Mouse (Mus musculus) ES-CJ7 (cell line): ENCODE measurements around the gene Olfr1324.
"Not testable (repeated sequence)": the region's sequence is repeated elsewhere in the genome, so short reads cannot be mapped to it uniquely, and the experiment has no call there.

Experiments used
- DNase-seq: peaks from one replicate; pipeline ENCODE4 v3.0.0; 2011; ENCODE audit warnings: low read depth, low spot score

The Olfr1324 gene

DNA sequence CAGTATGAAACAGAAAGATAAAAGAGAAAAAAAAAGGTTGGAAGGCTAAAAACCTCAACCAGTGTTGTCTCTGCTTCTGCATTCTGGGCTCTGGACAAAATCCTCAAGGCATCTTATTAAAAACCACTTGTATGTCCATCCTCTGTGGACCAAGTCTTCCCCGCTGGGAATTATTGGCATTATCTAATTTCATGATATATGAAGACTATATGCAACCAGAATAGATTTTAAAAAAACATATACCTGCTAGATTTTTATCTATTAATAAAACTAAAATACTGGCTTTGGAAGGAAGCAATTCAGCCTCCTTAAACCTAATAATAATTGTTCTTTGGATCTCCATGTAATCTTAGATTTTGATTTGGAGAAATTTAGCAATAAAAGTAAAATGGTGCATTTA lies at the start of gene Olfr1324:
Gene Olfr1324 (minus strand): TSS at position 101 of the 400 bp plus-strand sequence.
- DNase-seq, result no peak

DNA sequence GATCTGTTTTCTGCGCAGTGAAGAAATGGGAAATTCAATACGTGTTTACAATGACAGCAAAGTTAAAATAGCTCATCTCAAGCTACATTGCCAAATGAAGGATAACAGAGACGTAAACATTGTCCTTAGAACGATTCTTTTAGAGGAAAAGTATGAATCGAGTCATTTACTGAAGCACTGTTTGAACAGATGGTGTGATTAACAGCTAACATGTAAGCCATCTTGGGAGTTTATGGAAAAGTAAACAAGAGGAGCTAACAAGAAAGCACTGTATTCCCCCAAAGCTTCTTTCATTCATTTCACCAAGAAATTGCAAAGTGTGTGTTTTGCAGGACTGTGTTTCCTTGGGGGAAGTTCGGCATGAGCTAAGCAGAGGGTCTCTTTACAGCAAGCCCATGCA lies 42.0 kb upstream of the Olfr1324 start:
- DNase-seq, result not testable (repeated sequence)

DNA sequence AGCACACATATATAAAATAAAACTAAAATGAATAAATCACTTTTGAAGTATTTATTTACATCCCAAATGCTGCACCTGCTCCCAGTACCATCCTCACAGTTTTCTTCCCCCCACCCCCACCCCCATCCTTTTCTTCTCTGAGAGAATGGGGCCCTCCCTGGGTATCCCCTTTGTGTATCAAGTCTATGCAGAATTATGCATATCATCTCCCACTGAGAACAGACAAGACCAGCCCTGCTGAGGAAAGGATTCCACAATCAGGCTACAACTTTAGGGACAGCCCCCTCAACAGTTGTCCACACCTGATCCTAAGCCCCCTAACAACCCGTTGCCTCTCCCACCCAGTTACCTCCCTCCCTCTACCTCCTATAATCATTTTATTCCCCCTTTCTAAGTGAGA lies 27.8 kb upstream of the Olfr1324 start:
- DNase-seq, result peak; percentile 66

DNA sequence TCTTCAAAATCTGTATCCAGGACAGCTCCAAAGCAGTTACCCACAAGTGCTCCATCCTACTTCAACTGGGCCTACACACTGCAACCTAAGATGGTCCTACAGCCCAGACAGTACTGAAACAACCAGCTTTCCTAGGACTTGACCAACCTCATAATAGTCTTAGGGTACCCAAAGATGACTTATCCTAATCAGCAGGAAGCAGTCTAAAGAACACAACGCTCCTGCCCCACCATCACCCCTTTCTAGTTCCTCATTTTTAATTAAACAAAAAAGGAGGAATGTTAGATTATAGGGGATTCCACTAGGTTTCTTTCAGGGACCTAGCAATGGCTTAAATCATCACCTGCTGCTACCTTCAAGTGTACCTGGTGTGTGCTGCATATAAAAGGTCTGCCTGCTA lies 15.1 kb upstream of the Olfr1324 start:
- no peak for DNase-seq

DNA sequence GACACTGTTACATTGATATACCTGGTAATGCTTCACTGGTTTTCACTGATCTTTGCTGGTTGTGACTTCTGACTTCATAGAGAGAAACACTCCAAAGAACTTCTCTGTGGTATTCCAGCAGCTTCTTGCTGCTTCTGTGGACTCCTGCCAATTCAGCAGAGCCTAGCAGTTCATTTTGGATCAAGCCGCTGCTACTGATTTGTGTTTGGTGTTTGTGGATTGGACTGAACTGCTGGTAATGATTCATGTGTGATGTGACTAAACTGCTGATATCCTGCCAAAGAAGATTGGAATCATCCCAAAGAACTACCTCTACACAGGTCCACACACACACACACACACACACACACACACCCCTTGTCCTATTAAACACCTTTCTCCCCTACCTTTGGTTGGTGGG lies 14.4 kb upstream of the Olfr1324 start:
- no peak for DNase-seq

DNA sequence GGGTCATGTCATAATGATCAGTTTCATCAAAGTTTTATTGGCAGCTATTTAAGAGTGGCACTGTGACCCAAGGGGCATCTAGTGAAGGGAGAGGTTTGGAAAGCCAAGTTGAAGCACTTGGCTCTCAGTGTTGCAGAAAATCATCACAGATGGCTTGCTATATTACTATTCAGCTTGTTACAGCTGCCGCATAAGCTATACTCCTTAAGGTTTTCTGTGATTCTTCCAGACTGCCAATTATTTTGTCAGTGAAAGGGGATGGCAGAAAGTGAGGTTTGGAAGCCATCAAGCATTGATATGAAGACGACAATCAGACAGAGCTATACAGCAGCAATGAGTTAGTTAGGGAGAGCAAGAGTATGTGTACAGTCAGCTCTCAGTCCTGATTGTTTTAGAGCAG lies 4.2 kb upstream of the Olfr1324 start:
- no peak for DNase-seq

DNA sequence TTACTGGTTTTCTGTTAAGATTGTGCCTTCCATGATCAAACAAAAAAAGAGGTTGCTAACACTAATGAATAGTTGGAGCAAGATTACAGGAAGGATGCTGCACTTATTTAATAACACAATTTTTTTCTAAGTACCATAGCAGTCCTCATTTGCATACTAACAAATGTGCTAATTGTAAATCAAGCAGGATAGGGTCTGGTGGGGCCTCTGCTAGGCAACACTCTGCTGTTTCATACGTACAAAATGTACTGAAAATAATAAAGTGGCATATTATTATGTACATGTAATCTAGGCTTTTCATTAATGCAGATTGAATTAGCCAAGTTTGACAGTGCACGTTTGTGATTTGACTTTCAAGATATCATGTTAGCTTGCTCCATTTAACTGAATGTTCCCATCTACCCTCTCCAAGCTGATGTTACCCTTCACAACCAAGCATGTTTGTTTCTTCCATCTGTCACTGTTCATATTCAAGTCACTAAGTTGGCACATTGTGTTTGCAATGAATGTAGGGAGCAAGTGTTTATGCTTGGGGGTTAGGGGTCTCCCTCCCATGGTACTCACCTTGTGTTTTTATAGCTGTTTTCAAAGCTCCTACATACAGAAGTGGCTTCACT lies 478 bp downstream of the Olfr1324 start:
- DNase-seq, result no peak

DNA sequence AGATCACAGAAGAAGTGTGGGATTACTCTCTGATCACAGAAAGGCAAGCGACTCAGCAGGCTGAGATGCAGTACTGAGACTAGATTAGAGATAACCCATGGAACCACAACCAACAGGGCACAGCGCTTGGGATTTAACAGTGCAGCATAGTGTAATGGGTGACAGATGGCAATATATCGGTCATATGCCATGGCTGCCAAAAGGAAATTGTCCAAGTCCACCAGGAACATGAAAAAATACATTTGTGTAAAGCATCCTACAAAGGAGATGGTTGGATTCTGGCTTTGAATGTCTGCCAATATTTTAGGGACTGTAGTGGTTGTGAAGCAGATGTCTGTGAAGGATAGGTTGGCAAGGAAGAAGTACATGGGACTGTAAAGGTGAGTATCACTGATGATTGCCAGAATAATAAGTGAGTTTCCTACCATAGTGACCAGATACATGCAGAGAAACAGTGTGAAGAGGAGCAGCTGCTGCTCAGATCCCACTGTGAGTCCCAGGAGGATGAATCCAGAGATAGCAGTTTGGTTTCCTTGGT lies 2.3 kb downstream of the Olfr1324 start:
- no peak for DNase-seq

DNA sequence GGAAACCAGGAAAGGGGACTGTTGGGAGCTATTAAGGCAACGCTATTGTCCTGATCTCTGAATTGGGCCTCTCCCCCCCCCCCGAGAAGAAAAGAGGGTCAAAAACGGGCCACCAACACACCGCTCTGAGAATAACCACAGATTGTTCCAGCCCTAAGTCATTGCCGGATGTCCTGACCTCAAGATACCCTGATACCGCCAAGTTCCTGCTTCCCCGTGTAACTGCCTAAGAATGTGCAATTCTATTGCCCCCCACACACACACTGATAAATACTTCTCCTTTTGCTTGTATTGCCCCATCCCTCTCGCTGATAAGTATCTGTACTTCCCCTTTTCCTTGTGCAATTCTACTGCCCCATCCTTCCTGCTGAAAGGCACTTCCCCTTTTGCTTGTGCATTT lies 17.9 kb downstream of the Olfr1324 start:
- DNase-seq, result not testable (repeated sequence)

DNA sequence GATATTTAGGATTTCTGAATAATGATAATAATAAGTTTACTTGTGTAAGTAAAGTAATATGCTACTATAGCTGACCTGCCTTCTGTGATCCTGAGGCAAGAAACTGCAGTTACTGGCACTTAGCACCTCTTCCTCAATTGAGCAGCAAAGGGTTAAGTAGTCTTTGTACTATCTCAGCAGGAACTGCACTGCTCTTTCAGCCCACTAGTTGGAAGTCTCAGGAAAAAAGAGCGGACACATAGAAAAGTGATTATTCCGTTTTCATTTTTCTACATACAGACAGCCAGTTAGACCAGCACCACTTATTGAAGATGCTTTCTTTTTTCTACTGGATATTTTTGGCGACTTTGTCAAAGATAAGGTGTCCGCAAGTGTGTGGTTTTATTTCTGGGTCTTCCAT lies 37.7 kb downstream of the Olfr1324 start:
- DNase-seq, result not testable (repeated sequence)

DNA sequence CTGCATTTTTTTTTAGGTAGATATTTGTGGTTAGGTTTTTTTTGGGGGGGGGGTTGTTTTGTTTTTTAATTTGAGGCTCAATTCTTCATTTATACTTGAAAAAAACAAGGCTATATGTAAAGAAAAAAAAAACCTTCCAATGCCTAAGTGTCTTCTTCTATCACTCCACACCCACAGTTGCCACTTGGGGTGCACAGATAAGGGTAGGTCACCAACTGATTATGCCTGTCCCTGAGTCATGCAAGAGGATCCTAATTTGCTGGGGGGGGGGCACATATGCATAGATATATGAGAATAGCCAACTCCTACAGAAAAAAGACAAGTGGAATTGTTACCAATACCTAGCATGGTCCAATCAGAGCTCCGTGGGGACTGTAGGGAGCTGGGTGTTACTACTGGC lies 53.3 kb downstream of the Olfr1324 start:
- DNase-seq, result no peak
